Mouse (Mus musculus): ENCODE data around the gene Gm11027.
"Not testable (repeated sequence)": the region's sequence is repeated elsewhere in the genome, so short reads cannot be mapped to it uniquely, and the experiment has no call there.

Gene Gm11027

GRCm38 (mm10) chr12:116275086-116275485, at the start of gene Gm11027:
TSS of gene Gm11027 (plus strand) at chr12:116275386.
- DNase-seq (ENCODE audit: low spot score), result not testable (repeated sequence)

- DNase-seq (ENCODE audit: low spot score), result no peak
These were observed 48.7 kb upstream of the Gm11027 start for GRCm38 (mm10) chr12:116226289-116227057.

GRCm38 (mm10) chr12:116229451-116229850, 45.7 kb upstream of the Gm11027 start:
- no peak for DNase-seq (ENCODE audit: low spot score)

GRCm38 (mm10) chr12:116231612-116232011, 43.6 kb upstream of the Gm11027 start:
- peak; percentile 87 for DNase-seq (ENCODE audit: low spot score)

GRCm38 (mm10) chr12:116232061-116232460, 43.1 kb upstream of the Gm11027 start:
- no peak for DNase-seq (ENCODE audit: low spot score)

- no peak for DNase-seq (ENCODE audit: low spot score)
These were observed 39.8 kb upstream of the Gm11027 start for GRCm38 (mm10) chr12:116235356-116235755.

GRCm38 (mm10) chr12:116236658-116237057, 38.5 kb upstream of the Gm11027 start:
- no peak for DNase-seq (ENCODE audit: low spot score)

GRCm38 (mm10) chr12:116238370-116238769, 36.8 kb upstream of the Gm11027 start:
- no peak for DNase-seq (ENCODE audit: low spot score)

- no peak for DNase-seq (ENCODE audit: low spot score)
These were observed 36.4 kb upstream of the Gm11027 start for GRCm38 (mm10) chr12:116238803-116239202.

GRCm38 (mm10) chr12:116244601-116245000, 30.6 kb upstream of the Gm11027 start:
- DNase-seq (ENCODE audit: low spot score), result no peak

- DNase-seq (ENCODE audit: low spot score), result no peak
These were observed 20.5 kb upstream of the Gm11027 start for GRCm38 (mm10) chr12:116254652-116255051.

- no peak for DNase-seq (ENCODE audit: low spot score)
These were observed 19.6 kb upstream of the Gm11027 start for GRCm38 (mm10) chr12:116255636-116256035.

GRCm38 (mm10) chr12:116258321-116258720, 16.9 kb upstream of the Gm11027 start:
- no peak for DNase-seq (ENCODE audit: low spot score)

GRCm38 (mm10) chr12:116262555-116263341, 12.4 kb upstream of the Gm11027 start, which contains the start of gene Wdr60:
TSS of gene Wdr60 (minus strand) at chr12:116263022.
- DNase-seq (ENCODE audit: low spot score), result peak; percentile 88

- no peak for DNase-seq (ENCODE audit: low spot score)
These were observed 10.4 kb upstream of the Gm11027 start for GRCm38 (mm10) chr12:116264756-116265155.

- no peak for DNase-seq (ENCODE audit: low spot score)
These were observed 9.9 kb upstream of the Gm11027 start for GRCm38 (mm10) chr12:116265275-116265674.

GRCm38 (mm10) chr12:116269450-116269849, 5.7 kb upstream of the Gm11027 start:
- peak; percentile 42 for DNase-seq (ENCODE audit: low spot score)

GRCm38 (mm10) chr12:116270538-116270937, 4.6 kb upstream of the Gm11027 start:
- no peak for DNase-seq (ENCODE audit: low spot score)

- no peak for DNase-seq (ENCODE audit: low spot score)
These were observed 4.1 kb upstream of the Gm11027 start for GRCm38 (mm10) chr12:116271071-116271470.

GRCm38 (mm10) chr12:116273733-116274132, 1.5 kb upstream of the Gm11027 start:
- DNase-seq (ENCODE audit: low spot score), result no peak

- no peak for DNase-seq (ENCODE audit: low spot score)
These were observed 445 bp downstream of the Gm11027 start for GRCm38 (mm10) chr12:116275631-116276030.

- DNase-seq (ENCODE audit: low spot score), result no peak
These were observed 1.8 kb downstream of the Gm11027 start for GRCm38 (mm10) chr12:116276961-116277360.

GRCm38 (mm10) chr12:116278541-116278940, 3.4 kb downstream of the Gm11027 start:
- no peak for DNase-seq (ENCODE audit: low spot score)
